Mouse (Mus musculus) gastrocnemius, postnatal 36 days (tissue): ENCODE data around the gene Gm3317. TPM values are rescaled to one million over a fixed set of nuclear protein-coding genes. Genes with fewer than 3 reads are reported as not detected.
"Not testable (repeated sequence)": the region's sequence is repeated elsewhere in the genome, so short reads cannot be mapped to it uniquely, and the experiment has no call there.

Source experiments
- DNase-seq, 2 experiments: peaks; one replicate each; pipeline ENCODE4 v3.0.0; 2022
- intact Hi-C: fragments of 180-260 bp; cut with DNase I; formaldehyde crosslinking; loops from one replicate; pipeline ENCODE4 v1.15.1; 2025
- long read RNA-seq, 2 experiments: library from polyadenylated mRNA; stranded (forward); transcript quantifications; one replicate each; pipeline ENCODE4 v2.0.0; 2021
- total RNA-seq, 2 experiments: library from RNA; stranded (reverse); gene quantifications; 2 replicates each; pipeline ENCODE4 v1.2.3; 2021

Gene Gm3317
- not detected for total RNA-seq
- long read RNA-seq, experiment 1 = 0 reads
- long read RNA-seq, experiment 2 = 0 reads

DNA sequence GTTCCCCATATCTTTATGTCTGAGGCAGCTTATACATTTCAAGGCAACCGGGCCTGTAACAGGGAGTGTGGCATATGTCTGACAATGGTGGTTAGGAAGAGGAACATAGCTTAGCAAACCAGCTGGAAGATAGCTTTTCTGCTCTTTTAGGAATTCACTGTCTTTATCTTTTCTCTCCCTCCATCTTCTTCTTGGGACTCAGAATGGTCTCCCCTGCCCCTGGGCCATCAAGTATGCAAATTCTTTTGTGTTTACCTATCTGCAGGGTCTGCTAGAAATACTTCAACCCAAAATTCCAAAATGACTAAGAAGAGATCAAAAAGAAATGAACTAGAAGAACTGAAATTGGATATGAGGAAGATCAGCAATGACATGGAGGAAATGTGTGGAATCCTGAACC lies at the start of gene Gm3317:
Gm3317 (plus strand) TSS at position 301 of the 400 bp plus-strand sequence.
- intact Hi-C loops, DNase-seq: not testable (repeated sequence)

DNA sequence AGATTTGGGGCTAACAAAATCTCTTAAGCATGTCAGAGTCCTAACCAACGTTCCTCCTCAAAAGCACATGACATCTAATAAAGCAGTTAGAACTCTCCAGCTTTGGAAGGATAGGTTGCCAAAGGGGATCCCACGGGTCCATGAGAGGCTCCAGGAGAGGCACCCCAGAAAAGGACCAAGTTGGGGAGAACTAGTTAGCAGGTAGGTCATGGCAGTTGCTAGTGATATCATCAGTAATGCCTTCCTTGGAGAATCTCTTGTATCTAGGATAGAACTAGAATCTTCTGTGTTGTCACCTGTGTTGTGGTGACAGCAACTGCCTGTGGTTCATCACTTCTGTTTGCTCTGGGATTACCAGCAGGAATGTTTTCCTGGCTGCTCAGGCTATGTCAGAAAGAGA lies 33.1 kb upstream of the Gm3317 start, which contains the start of gene Gm8279:
Gm8279 (plus strand) TSS at position 301 of the 400 bp plus-strand sequence.
- DNase-seq, intact Hi-C loops: not testable (repeated sequence)

DNA sequence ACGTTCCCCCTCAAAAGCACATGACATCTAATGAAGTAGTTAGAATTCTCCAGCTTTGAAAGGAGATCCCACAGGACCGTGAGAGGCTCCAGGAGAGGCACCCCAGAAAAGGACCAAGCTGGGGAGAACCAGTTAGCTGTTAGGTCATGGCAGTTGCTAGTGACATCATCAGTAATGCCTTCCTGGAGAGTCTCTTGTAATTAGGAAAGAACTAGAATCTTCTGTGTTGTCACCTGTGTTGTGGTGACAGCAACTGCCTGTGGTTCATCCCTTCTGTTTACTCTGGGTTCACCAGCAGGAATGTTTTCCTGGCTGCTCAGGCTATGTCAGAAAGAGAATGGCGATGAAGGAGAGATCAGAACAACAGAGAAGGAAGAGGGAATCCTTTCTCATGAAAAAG lies 21.2 kb downstream of the Gm3317 start, which contains the start of gene Gm8271:
Gm8271 (plus strand) TSS at position 301 of the 400 bp plus-strand sequence.
- intact Hi-C loops, DNase-seq: not testable (repeated sequence)

Other genes with a start within 250 kb of the Gm3317 start
- gene Gm8297, start 180.6 kb upstream of the Gm3317 start, total RNA-seq = not detected
- gene Gm3298, start 148.6 kb upstream of the Gm3317 start, total RNA-seq = not detected
- gene 4930555G01Rik, start 113.9 kb upstream of the Gm3317 start, total RNA-seq = not detected
- gene Gm8281, start 93.5 kb upstream of the Gm3317 start, total RNA-seq = under 1 TPM in 1 of 2 experiments, not detected in 1; 0.27 TPM
- gene Gm8279, start 33.0 kb upstream of the Gm3317 start, total RNA-seq = not detected
- not detected for gene Gm8271, start 21.3 kb downstream of the Gm3317 start, total RNA-seq
- gene Gm3526, start 96.0 kb downstream of the Gm3317 start, total RNA-seq = not detected
- not detected for gene Gm3542, start 170.4 kb downstream of the Gm3317 start, total RNA-seq
- gene Gm3500, start 224.5 kb downstream of the Gm3317 start, total RNA-seq = not detected